Mouse (Mus musculus) limb, embryonic 13.5 days (tissue): Measurements from ENCODE around the gene Slc25a42. TPM values are rescaled to one million over a fixed set of nuclear protein-coding genes. Genes with fewer than 3 reads are reported as not detected.
A peak's percentile ranks its signal among the peaks of the same experiment; 100 is the strongest.

ENCODE experiments used
- ATAC-seq: fragments of 200-750 bp; cut with Nextera tagmentation; 2 replicates; pipeline ENCODE4 v1.8.0; 2017; ENCODE audit warnings: low read depth, moderate number of reproducible peaks, moderate TSS enrichment; ENCODE audit not compliant: low FRiP score
- H3K27ac ChIP-seq: fragments of 300-500 bp; sonication (generic); 2 replicates; pipeline ENCODE4 v1.5.1; 2015; ENCODE audit warnings: inconsistent platforms, mild to moderate bottlenecking, moderate library complexity
- H3K27me3 ChIP-seq: fragments of 300-500 bp; sonication (generic); 2 replicates; pipeline ENCODE4 v1.6.1; 2015; ENCODE audit warnings: mild to moderate bottlenecking, inconsistent platforms
- H3K36me3 ChIP-seq: fragments of 300-500 bp; sonication (generic); 2 replicates; pipeline ENCODE4 v1.6.1; 2015; ENCODE audit warnings: inconsistent platforms, mild to moderate bottlenecking, moderate library complexity
- H3K4me1 ChIP-seq: fragments of 300-500 bp; sonication (generic); 2 replicates; pipeline ENCODE4 v1.6.1; 2015; ENCODE audit warnings: inconsistent platforms
- H3K4me2 ChIP-seq: fragments of 300-500 bp; sonication (generic); replicated peaks from 2 replicates; pipeline ENCODE4 v1.6.1; 2015; ENCODE audit warnings: inconsistent platforms, mild to moderate bottlenecking, moderate library complexity
- H3K4me3 ChIP-seq: fragments of 300-500 bp; sonication (generic); 2 replicates; pipeline ENCODE4 v1.5.1; 2015; ENCODE audit warnings: moderate library complexity, mild to moderate bottlenecking, inconsistent platforms
- H3K9ac ChIP-seq: fragments of 300-500 bp; sonication (generic); 2 replicates; pipeline ENCODE4 v1.6.1; 2015; ENCODE audit warnings: mild to moderate bottlenecking, inconsistent platforms
- H3K9me3 ChIP-seq: fragments of 300-500 bp; sonication (generic); 2 replicates; pipeline ENCODE4 v1.6.1; 2016; ENCODE audit warnings: inconsistent platforms
- WGBS: fragments of 180-500 bp; shearing (Covaris S2); methylation state at CpG from one replicate; pipeline ENCODE4 v1.1.7; 2015; 5-methylcytosine and 5-hydroxymethylcytosine counted together
- polyA plus RNA-seq: library from polyadenylated mRNA; unstranded; fragments of >200 nt; fragmentation: Nextera tagmentation; extraction: Ambion mirVana; gene quantifications from 2 replicates; pipeline ENCODE4 v1.2.1, GENCODE M21; 2015

The Slc25a42 gene
- polyA plus RNA-seq, 1 experiment from 2014 or later = 4.6 TPM

- ATAC-seq = no peak
- Histone ChIP-seq H3K4me2 (peak overlapping the region; percentile 98), H3K4me1 (peaks cover 16% of the 10 kb centered on the region), H3K4me3 (peak overlapping the region; percentile 62), H3K27me3 (peaks cover 11% of the 10 kb centered on the region; the same call in 1 of the 2 replicates), H3K36me3 (no peaks in the 10 kb centered on the region), H3K27ac (no peak overlapping the region), H3K9me3 (no peaks in the 10 kb centered on the region), H3K9ac (peak overlapping the region; percentile 75)
- WGBS = 67% methylated on average over 1 of the region's 1 CpGs
These were observed 830 bp downstream of the Slc25a42 start for GRCm38 (mm10) chr8:70211275-70211674.

GRCm38 (mm10) chr8:70210538-70210937 is 1.6 kb downstream of the Slc25a42 start:
- Histone ChIP-seq H3K36me3 (no peaks in the 10 kb centered on the region), H3K27me3 (peaks cover 11% of the 10 kb centered on the region; the same call in 1 of the 2 replicates), H3K9me3 (no peaks in the 10 kb centered on the region), H3K27ac (no peak overlapping the region), H3K4me1 (peaks cover 16% of the 10 kb centered on the region), H3K4me3 (no peak overlapping the region), H3K4me2 (peak overlapping the region; percentile 98), H3K9ac (peak overlapping the region; percentile 45)
- 15% methylated on average over 8 of the region's 8 CpGs for WGBS
- no peak for ATAC-seq

GRCm38 (mm10) chr8:70208130-70208529 is 4.0 kb downstream of the Slc25a42 start:
- no peak for ATAC-seq
- 19% methylated on average over 1 of the region's 1 CpGs for WGBS
- no peak overlapping the region for H3K4me3 ChIP-seq

GRCm38 (mm10) chr8:70204757-70205156 is 7.3 kb downstream of the Slc25a42 start:
- Histone ChIP-seq H3K27me3 (no peaks in the 10 kb centered on the region), H3K4me3 (no peak overlapping the region), H3K4me1 (no peaks in the 10 kb centered on the region), H3K4me2 (no peak overlapping the region), H3K27ac (no peak overlapping the region), H3K36me3 (no peaks in the 10 kb centered on the region), H3K9me3 (no peaks in the 10 kb centered on the region), H3K9ac (no peak overlapping the region)
- 61% methylated on average over 1 of the region's 1 CpGs for WGBS
- ATAC-seq = no peak

More at GRCm38 (mm10) chr8:70208130-70208529, 4.0 kb downstream of the Slc25a42 start:
- Histone ChIP-seq H3K9ac (no peak overlapping the region), H3K36me3 (no peaks in the 10 kb centered on the region), H3K4me1 (peaks cover 14% of the 10 kb centered on the region), H3K27ac (no peak overlapping the region), H3K9me3 (no peaks in the 10 kb centered on the region), H3K4me2 (no peak overlapping the region), H3K27me3 (peaks cover 11% of the 10 kb centered on the region; the same call in 1 of the 2 replicates)

- Histone ChIP-seq H3K27ac (no peak overlapping the region), H3K4me1 (no peaks in the 10 kb centered on the region), H3K4me3 (no peak overlapping the region), H3K27me3 (no peaks in the 10 kb centered on the region), H3K9ac (no peak overlapping the region; the same call in 1 of the 2 replicates), H3K9me3 (no peaks in the 10 kb centered on the region), H3K36me3 (no peaks in the 10 kb centered on the region), H3K4me2 (no peak overlapping the region)
- 70% methylated on average over 4 of the region's 4 CpGs for WGBS
- ATAC-seq = no peak
These were observed 9.0 kb downstream of the Slc25a42 start for GRCm38 (mm10) chr8:70203072-70203471.

DNA sequence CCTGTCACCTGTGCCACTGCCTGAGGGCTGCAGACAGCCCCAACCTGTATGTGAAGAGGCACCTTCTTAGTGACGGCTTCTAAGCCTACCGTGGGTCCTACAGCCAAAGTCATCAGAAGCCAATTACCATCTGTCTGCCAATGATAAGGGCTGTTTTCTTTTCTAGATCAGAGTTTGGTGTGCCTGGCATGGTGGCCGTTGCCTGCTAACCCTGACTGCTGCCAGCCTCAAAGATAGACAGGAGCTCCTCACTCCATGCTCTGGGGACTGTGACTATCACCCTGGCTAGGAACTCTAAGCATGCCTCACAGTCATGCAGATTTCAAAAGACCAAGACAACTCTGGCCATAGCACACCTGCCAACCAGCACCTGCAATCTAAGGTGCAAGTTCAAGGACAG is 10.7 kb downstream of the Slc25a42 start:
- ATAC-seq = no peak
- Histone ChIP-seq H3K27ac (no peak overlapping the region), H3K36me3 (no peaks in the 10 kb centered on the region), H3K9me3 (no peaks in the 10 kb centered on the region), H3K27me3 (no peaks in the 10 kb centered on the region), H3K4me2 (no peak overlapping the region), H3K4me3 (no peak overlapping the region), H3K4me1 (no peaks in the 10 kb centered on the region), H3K9ac (no peak overlapping the region)
- WGBS = 75% methylated on average over 3 of the region's 3 CpGs

DNA sequence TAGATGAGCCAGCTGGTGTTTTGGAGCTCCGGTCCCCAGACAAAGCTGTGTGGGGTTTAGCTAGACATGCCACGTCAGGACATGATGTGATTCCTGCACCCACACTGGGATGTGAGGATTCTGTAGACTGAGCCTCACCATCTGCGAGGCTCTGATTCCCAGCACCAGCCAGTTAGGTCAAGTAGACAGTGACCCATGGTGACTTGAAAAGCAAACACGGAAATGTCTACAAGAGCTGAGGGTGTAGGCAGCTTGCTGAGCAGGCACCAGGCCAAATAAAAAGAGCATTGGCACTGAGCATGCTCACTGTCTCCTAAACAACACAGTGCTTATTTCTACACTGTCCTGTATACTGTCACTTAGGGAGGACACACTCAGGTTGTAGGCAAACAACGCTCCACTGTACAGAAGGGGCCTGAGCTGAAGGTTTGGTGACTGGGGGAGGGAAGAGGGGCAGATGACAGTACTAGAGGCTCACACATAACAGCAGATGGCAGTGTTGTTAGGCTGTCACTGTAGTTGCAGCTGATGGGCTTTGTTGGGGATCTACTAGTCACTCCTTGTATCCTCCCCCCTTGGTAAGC is 11.9 kb downstream of the Slc25a42 start:
- H3K9me3 ChIP-seq = no peaks in the 10 kb centered on the region
- no peaks in the 10 kb centered on the region for H3K4me1 ChIP-seq
- no peak overlapping the region for H3K9ac ChIP-seq
- H3K27me3 ChIP-seq = no peaks in the 10 kb centered on the region
- 87% methylated on average over 5 of the region's 5 CpGs for WGBS
- no peak overlapping the region for H3K4me3 ChIP-seq
- no peaks in the 10 kb centered on the region for H3K36me3 ChIP-seq
- no peak overlapping the region for H3K27ac ChIP-seq
- H3K4me2 ChIP-seq = no peak overlapping the region
- no peak; the same call in 1 of the 2 replicates for ATAC-seq

DNA sequence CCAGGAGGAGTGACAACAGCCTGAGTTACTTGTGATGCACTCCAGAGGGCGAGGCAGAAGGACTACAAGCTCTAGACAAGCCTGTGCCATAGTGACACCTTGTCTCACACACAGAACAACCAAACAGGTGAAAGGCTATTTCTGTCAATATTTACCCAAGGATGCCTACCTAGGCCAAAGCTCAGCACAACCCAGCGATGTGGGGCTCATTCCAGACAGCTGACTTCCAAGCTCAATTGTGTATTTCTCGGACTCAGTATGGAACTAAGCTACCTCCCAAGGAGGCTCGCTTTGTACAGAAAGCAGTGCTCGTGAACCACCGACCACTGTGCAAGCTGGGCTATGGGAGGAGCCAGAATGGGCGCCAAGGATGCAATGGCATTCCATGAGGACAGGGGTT is 14.5 kb downstream of the Slc25a42 start:
- H3K4me3 ChIP-seq = no peak overlapping the region

GRCm38 (mm10) chr8:70195762-70196161 is 16.3 kb downstream of the Slc25a42 start:
- no peak for ATAC-seq
- Histone ChIP-seq H3K9me3 (no peaks in the 10 kb centered on the region), H3K36me3 (no peaks in the 10 kb centered on the region; the same call in 1 of the 2 replicates), H3K4me2 (no peak overlapping the region), H3K27ac (no peak overlapping the region), H3K9ac (no peak overlapping the region), H3K4me1 (peaks cover 5% of the 10 kb centered on the region; the same call in 1 of the 2 replicates), H3K27me3 (no peaks in the 10 kb centered on the region), H3K4me3 (no peak overlapping the region)
- 71% methylated on average over 2 of the region's 2 CpGs for WGBS

More for the DNA sequence above, 14.5 kb downstream of the Slc25a42 start:
- 57% methylated on average over 7 of the region's 7 CpGs for WGBS
- Histone ChIP-seq H3K4me1 (no peaks in the 10 kb centered on the region), H3K4me2 (no peak overlapping the region), H3K27me3 (no peaks in the 10 kb centered on the region), H3K9ac (no peak overlapping the region), H3K36me3 (no peaks in the 10 kb centered on the region), H3K27ac (no peak overlapping the region), H3K9me3 (no peaks in the 10 kb centered on the region)
- ATAC-seq = no peak

DNA sequence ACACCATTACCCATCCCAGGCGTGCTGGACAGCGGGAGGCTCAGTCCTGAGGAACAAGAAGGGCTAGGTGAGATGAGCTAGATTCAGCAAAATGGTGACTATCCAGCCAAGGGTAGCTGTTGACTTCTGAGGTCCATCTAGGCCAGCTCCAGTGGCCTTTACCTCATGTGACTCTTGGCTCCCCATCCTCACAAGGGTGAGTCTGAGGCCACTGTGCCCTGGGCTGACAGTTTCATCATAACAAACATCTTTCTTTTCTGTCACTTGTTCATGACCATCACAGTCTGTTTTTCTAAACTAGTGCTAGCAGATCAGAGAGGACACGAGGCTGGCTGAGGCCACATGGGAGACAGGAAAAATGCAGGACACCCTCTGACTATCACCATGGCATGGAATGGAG is 17.9 kb downstream of the Slc25a42 start:
- Histone ChIP-seq H3K36me3 (no peaks in the 10 kb centered on the region; the same call in 1 of the 2 replicates), H3K4me2 (no peak overlapping the region), H3K4me3 (no peak overlapping the region), H3K27me3 (no peaks in the 10 kb centered on the region), H3K27ac (no peak overlapping the region), H3K9me3 (no peaks in the 10 kb centered on the region), H3K4me1 (peaks cover 5% of the 10 kb centered on the region; the same call in 1 of the 2 replicates), H3K9ac (no peak overlapping the region)
- WGBS = 84% methylated on average over 3 of the region's 3 CpGs
- no peak for ATAC-seq

DNA sequence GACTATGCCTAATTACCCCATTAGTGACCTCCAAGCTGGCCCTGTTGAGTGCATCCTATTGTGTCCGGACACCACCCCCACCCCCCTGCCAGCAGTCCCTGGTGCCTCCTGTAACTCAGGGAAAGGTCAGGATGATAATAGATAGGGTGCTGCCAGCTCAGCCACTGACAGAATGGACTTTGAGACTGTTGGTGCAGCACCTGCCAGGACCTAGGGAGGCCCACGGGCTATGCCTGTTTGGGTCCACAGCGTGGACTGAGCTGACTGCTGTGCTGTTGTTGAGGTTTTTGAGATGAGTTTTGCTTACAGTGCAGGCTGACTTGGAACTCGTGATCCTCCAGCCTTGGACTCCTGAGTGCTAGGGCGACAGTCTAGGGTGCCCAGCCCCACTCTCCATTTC is 18.9 kb downstream of the Slc25a42 start:
- Histone ChIP-seq H3K9me3 (no peaks in the 10 kb centered on the region), H3K4me1 (peaks cover 5% of the 10 kb centered on the region; the same call in 1 of the 2 replicates), H3K27me3 (no peaks in the 10 kb centered on the region), H3K36me3 (peaks cover 7% of the 10 kb centered on the region), H3K27ac (no peak overlapping the region), H3K4me2 (no peak overlapping the region), H3K9ac (no peak overlapping the region), H3K4me3 (no peak overlapping the region)
- WGBS = 71% methylated on average over 5 of the region's 5 CpGs
- ATAC-seq = no peak

DNA sequence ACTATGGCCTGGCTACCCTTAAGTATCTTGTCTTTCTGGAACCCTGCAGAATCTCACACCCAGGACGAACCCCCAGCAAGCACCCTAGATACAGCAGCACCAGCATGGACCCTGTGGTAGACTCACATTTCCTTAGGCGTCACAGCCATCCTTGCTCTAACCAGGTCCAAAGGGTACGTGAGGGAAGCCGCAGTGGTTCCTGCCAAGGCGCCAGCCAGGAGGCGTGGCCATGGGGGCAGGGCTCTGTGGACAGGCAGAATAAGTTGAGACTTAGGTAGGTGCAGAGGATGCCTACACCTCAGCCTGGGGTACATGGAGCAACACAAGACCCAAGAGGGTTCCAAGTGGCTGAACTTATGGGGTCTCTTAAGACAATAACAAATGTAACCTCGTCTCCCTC is 23.4 kb downstream of the Slc25a42 start:
- H3K27me3 ChIP-seq = no peaks in the 10 kb centered on the region
- peaks cover 5% of the 10 kb centered on the region; the same call in 1 of the 2 replicates for H3K4me1 ChIP-seq
- H3K27ac ChIP-seq = no peak overlapping the region
- H3K36me3 ChIP-seq = peaks cover 14% of the 10 kb centered on the region
- 65% methylated on average over 7 of the region's 7 CpGs for WGBS
- no peaks in the 10 kb centered on the region for H3K9me3 ChIP-seq
- H3K4me2 ChIP-seq = no peak overlapping the region
- no peak overlapping the region for H3K9ac ChIP-seq
- ATAC-seq = no peak
- H3K4me3 ChIP-seq = no peak overlapping the region

DNA sequence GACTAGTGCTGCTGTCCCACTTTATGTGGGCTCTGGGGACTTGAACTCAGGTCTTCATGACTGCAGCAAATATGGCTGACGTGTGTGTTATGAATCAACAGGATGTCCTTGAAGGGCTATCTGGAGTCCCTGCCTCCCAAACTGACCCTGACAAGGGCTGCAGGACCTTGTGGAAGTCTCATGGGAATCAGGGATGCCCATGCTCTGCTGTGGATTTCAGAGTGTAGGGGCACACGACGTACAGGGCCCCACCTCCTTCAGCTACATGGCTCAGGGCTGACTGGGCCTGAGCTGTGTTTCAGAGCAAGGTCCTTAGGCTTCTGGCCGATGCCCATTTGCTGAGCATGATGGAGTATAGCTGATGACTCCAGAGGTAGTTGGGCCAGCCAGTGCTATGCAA is 28.9 kb downstream of the Slc25a42 start:
- no peak for ATAC-seq
- Histone ChIP-seq H3K36me3 (peaks cover 47% of the 10 kb centered on the region), H3K27ac (no peak overlapping the region)

More for the DNA sequence above, 28.9 kb downstream of the Slc25a42 start:
- Histone ChIP-seq H3K27me3 (no peaks in the 10 kb centered on the region), H3K4me2 (no peak overlapping the region), H3K4me3 (no peak overlapping the region), H3K9me3 (no peaks in the 10 kb centered on the region), H3K9ac (no peak overlapping the region), H3K4me1 (peaks cover 11% of the 10 kb centered on the region; the same call in 1 of the 2 replicates)
- 91% methylated on average over 4 of the region's 4 CpGs for whole genome bisulfite sequencing
